Mouse (Mus musculus): ENCODE data around the gene Lipt2. TPM values are rescaled to one million over a fixed set of nuclear protein-coding genes. Genes with fewer than 3 reads are reported as not detected.

The Lipt2 gene
- polyA plus RNA-seq, 1 experiment: 4.2 TPM

DNA sequence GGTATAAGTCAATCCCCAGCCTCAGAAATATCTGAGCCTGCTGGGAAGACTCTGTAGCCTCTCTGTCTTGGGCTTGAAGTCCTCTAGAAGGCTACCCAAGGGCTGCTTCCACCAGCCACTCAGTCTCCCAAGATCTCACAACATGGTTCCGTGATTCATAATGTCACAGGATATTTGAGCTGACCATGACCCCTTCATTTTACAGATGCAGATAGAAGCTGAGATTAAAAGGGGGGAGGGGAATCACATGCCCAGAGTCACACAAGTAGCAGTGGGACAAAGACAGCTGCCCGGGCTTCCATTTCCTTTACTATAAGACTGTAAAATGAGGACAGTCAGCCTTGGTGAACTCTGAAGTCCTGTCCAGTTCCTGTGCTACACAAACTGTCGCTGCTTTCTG, 22.5 kb downstream of the Lipt2 start:
- no peak for TF ChIP-seq POLR2A (IDR thresholded peaks at IDR 0.05; ENCODE audit: borderline replicate concordance, low read depth, low read length)
- no peak for TF ChIP-seq CTCF (IDR thresholded peaks at IDR 0.05; ENCODE audit: low read depth, low read length)
- 0 out of 2 replicates have a peak overlapping the region, but pooled peaks have one; percentile 54 for H3K27ac ChIP-seq (ENCODE audit: insufficient read depth, low read depth, low read length)
- peaks cover 21% of the 10 kb centered on the region for H3K4me1 ChIP-seq (ENCODE audit: control insufficient read depth, insufficient read depth, low read length)
- H3K4me3 ChIP-seq (ENCODE audit: insufficient read depth, low read length): no peak overlapping the region

DNA sequence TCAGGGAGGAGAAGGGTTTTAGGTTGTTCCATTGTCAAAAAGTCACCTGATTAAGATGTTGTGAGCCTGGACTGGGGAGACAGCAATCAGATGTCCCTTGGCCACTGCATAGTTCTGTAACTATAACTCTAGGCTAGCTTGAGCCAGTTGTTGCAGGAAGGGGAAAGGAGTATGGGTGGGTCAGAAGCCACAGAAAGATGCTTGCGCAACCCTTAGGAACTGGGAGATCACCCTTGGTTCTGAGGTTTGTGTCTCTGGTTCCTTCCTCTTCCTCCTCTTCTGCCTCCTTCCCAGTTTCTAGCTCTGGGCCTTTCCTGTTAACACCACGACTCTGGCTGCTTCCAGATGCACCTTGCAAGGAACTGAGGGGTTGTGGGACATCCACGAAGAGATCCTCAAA, 23.3 kb downstream of the Lipt2 start:
- Histone ChIP-seq H3K4me1 (ENCODE audit: control insufficient read depth, insufficient read depth, low read length) (peaks cover 20% of the 10 kb centered on the region), H3K27ac (ENCODE audit: insufficient read depth, low read depth, low read length) (peak overlapping the region; percentile 54), H3K4me3 (ENCODE audit: insufficient read depth, low read length) (no peak overlapping the region)
- TF ChIP-seq POLR2A (IDR thresholded peaks at IDR 0.05; ENCODE audit: borderline replicate concordance, low read depth, low read length) (no peak), CTCF (IDR thresholded peaks at IDR 0.05; ENCODE audit: low read depth, low read length) (no peak)

DNA sequence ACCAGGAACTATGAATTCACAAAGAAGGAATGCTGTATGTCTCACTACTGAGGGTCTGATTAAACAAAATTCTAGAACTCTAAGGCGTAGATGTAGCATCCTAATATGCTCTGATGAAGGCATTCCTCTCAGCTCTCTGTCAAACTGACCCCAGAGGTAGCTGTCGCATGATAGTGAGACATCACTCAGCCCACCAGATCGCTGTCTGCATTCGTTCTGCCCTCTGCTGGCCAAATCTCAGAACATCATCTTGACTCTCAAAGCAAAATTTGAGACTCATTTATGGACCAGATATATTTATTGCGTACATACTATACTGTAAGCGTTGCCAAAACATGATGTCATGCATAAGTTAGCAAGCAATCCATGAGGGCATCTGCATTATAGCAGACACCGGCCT, 28.5 kb downstream of the Lipt2 start:
- H3K4me1 ChIP-seq (ENCODE audit: control insufficient read depth, insufficient read depth, low read length): peaks cover 10% of the 10 kb centered on the region
- no peak overlapping the region for H3K4me3 ChIP-seq (ENCODE audit: insufficient read depth, low read length)
- no peak overlapping the region for H3K27ac ChIP-seq (ENCODE audit: insufficient read depth, low read depth, low read length)
- TF ChIP-seq CTCF (IDR thresholded peaks at IDR 0.05; ENCODE audit: low read depth, low read length): peak; percentile 85
- no peak for TF ChIP-seq POLR2A (IDR thresholded peaks at IDR 0.05; ENCODE audit: borderline replicate concordance, low read depth, low read length)

DNA sequence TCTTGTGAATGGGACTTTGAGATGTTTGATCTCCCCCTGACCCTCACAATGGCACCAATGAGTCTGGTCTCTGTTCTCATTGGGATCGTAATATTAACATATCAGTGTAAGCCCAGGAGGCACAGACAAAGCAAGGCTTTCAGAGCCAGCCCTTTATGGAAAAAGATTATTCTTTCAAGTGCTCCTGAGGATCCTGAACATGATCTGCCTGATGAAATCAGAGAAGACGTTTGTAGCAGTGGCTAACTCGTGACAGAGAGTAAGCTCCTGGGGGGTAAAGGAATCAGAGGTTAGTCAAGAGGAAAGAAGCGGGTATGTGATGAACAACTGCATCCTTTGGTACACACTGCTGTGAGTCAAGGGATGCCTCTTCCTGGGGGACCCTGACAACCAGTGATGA, 31.1 kb downstream of the Lipt2 start:
- Histone ChIP-seq H3K27ac (ENCODE audit: insufficient read depth, low read depth, low read length) (no peak overlapping the region), H3K4me1 (ENCODE audit: control insufficient read depth, insufficient read depth, low read length) (peaks cover 6% of the 10 kb centered on the region)
- TF ChIP-seq POLR2A (IDR thresholded peaks at IDR 0.05; ENCODE audit: borderline replicate concordance, low read depth, low read length) (no peak), CTCF (IDR thresholded peaks at IDR 0.05; ENCODE audit: low read depth, low read length) (no peak)

DNA sequence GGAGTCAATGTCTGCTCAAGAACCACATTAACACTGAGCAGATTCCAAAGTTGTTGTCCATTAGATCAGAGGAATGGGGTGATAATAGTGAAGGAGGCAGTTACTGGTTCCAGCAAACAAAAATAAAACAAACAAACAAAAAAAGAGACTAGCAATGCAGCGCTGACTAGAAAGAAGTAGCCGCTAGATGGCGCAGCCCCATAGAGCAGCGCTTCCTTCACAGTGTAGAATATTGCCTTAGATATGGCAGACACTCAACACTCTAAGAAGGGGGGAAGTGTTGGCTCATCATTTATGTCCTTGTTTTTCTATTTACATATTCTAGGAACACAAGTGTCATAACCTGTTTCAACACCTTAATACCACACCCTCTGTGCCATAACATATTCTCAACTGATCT, 31.7 kb downstream of the Lipt2 start:
- Histone ChIP-seq H3K4me3 (ENCODE audit: insufficient read depth, low read length) (no peak overlapping the region), H3K4me1 (ENCODE audit: control insufficient read depth, insufficient read depth, low read length) (peaks cover 6% of the 10 kb centered on the region), H3K27ac (ENCODE audit: insufficient read depth, low read depth, low read length) (no peak overlapping the region)
- TF ChIP-seq CTCF (IDR thresholded peaks at IDR 0.05; ENCODE audit: low read depth, low read length) (peak; percentile 78), POLR2A (IDR thresholded peaks at IDR 0.05; ENCODE audit: borderline replicate concordance, low read depth, low read length) (no peak)

More for the DNA sequence above, 31.1 kb downstream of the Lipt2 start:
- H3K4me3 ChIP-seq (ENCODE audit: insufficient read depth, low read length): no peak overlapping the region

DNA sequence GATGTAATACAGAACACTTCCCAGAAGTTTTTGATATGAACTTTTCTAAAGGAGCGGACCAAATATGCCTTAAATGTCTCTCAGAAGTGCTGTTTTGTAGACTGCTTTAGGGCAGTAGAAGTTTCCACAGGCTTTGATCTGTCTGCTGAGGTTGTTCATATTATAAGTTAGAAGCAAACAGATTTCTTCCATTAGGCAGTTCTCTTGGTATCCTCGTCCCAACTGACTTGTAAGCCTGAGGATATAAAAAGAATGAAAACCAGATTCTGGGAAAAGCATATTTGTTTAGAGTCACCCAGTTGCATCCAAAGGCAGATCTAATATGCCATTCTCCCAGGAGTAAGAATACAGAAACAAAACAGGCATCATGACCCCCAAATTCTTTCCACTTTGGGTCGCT, 42.1 kb downstream of the Lipt2 start:
- H3K4me3 ChIP-seq (ENCODE audit: insufficient read depth, low read length): no peak overlapping the region
- H3K4me1 ChIP-seq (ENCODE audit: control insufficient read depth, insufficient read depth, low read length): peaks cover 13% of the 10 kb centered on the region
- TF ChIP-seq POLR2A (IDR thresholded peaks at IDR 0.05; ENCODE audit: borderline replicate concordance, low read depth, low read length) (no peak), CTCF (IDR thresholded peaks at IDR 0.05; ENCODE audit: low read depth, low read length) (no peak)
- H3K27ac ChIP-seq (ENCODE audit: insufficient read depth, low read depth, low read length): no peak overlapping the region

DNA sequence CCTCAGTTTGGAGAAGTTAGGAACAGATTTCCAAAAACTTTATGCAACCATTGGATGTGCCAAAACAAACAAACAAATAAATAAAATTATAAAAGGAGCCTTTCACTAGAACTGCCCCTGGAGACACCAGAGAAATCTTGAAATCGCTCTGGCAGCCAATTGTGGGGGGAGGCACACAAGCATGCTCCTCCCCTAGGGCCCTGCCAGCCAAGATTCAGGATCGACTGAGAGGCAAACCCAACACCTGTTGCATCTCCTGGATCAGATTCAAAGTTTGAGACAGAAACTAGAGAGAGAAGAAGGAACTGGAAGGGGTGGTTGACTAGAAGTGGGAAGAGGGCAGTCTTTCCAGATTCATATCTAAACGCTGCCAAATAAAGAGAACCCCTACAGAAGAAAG, 44.5 kb downstream of the Lipt2 start:
- Histone ChIP-seq H3K27ac (ENCODE audit: insufficient read depth, low read depth, low read length) (no peak overlapping the region), H3K4me1 (ENCODE audit: control insufficient read depth, insufficient read depth, low read length) (peaks cover 24% of the 10 kb centered on the region), H3K4me3 (ENCODE audit: insufficient read depth, low read length) (no peak overlapping the region)
- no peak for TF ChIP-seq CTCF (IDR thresholded peaks at IDR 0.05; ENCODE audit: low read depth, low read length)
- TF ChIP-seq POLR2A (IDR thresholded peaks at IDR 0.05; ENCODE audit: borderline replicate concordance, low read depth, low read length): no peak

DNA sequence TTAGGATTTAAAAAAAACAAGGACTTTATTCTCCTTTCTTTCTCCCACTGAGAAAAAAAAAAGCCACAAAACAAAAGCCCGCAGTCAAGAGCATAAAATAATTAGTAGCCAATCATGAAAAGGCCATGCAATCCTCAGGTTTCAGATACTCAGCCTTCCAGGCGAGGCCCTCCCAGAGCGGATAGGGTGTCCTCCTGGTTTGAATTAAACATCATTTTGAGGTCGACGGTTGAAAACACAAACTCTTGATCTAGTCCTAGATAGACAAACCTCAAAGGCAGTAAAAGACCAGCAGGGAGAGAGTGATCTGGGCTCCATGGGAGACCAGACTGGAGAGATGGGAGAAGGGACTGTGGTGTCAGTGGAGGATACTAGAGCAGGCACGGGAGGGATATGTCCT, 45.8 kb downstream of the Lipt2 start:
- no peak for TF ChIP-seq CTCF (IDR thresholded peaks at IDR 0.05; ENCODE audit: low read depth, low read length)
- no peak for TF ChIP-seq POLR2A (IDR thresholded peaks at IDR 0.05; ENCODE audit: borderline replicate concordance, low read depth, low read length)
- H3K4me1 ChIP-seq (ENCODE audit: control insufficient read depth, insufficient read depth, low read length): peaks cover 23% of the 10 kb centered on the region
- H3K4me3 ChIP-seq (ENCODE audit: insufficient read depth, low read length): no peak overlapping the region
- no peak overlapping the region for H3K27ac ChIP-seq (ENCODE audit: insufficient read depth, low read depth, low read length)

DNA sequence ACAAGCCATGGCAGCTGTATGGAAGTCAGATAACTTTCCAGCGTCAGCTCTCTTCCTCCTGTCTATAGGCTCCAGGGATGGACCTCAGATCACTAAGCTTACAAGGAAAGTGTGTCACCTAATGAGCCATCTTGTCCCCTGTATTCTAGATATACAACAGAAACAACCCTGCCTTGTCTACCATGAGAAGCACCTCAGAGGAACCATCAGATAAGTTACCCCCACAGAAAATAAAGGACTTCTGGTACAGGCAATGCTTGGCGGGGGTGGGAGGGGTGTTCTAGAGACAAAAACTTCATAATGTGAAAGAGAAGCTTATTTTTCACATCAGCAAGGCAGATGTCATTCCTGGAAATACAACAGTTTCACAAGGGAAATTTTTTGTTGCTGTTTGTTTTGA, 47.1 kb downstream of the Lipt2 start:
- no peak overlapping the region for H3K27ac ChIP-seq (ENCODE audit: insufficient read depth, low read depth, low read length)
- no peak for TF ChIP-seq POLR2A (IDR thresholded peaks at IDR 0.05; ENCODE audit: borderline replicate concordance, low read depth, low read length)
- TF ChIP-seq CTCF (IDR thresholded peaks at IDR 0.05; ENCODE audit: low read depth, low read length): no peak
- peaks cover 23% of the 10 kb centered on the region for H3K4me1 ChIP-seq (ENCODE audit: control insufficient read depth, insufficient read depth, low read length)
- no peak overlapping the region for H3K4me3 ChIP-seq (ENCODE audit: insufficient read depth, low read length)

DNA sequence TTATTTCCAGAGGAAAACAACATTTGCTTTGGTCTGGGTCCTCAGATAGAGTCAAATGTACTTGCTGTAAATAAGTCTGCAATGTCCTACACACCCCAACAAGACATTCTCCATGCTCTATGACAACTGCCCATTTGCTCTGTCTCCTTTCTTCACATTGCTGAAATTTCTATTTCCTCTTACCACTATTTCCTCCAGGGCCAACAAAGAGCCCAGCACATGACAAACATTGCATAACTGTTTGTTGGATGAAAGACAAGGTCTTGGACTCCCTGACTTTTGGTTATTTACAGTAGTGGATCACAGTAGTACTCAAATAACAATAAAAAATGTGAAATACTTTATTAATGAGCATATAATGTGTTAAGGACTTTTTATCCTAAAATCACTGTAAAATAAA, 48.8 kb downstream of the Lipt2 start:
- peak overlapping the region; percentile 84 for H3K27ac ChIP-seq (ENCODE audit: insufficient read depth, low read depth, low read length)
- TF ChIP-seq POLR2A (IDR thresholded peaks at IDR 0.05; ENCODE audit: borderline replicate concordance, low read depth, low read length): no peak
- no peak for TF ChIP-seq CTCF (IDR thresholded peaks at IDR 0.05; ENCODE audit: low read depth, low read length)

More for the DNA sequence above, 48.8 kb downstream of the Lipt2 start:
- Histone ChIP-seq H3K4me1 (ENCODE audit: control insufficient read depth, insufficient read depth, low read length) (peaks cover 26% of the 10 kb centered on the region), H3K4me3 (ENCODE audit: insufficient read depth, low read length) (no peak overlapping the region)

Other genes with a start within 250 kb of the Lipt2 start
- gene Rnf169, start 178.8 kb upstream of the Lipt2 start, polyA plus RNA-seq (2012; ENCODE audit: insufficient read depth, insufficient read length, missing spikeins): 26.4 and 27.9 TPM in 2 replicates
- gene Chrdl2, start 153.1 kb upstream of the Lipt2 start, polyA plus RNA-seq (2012; ENCODE audit: insufficient read depth, insufficient read length, missing spikeins): not detected in 2 replicates
- 55.3 and 61.5 TPM in 2 replicates for gene Pold3, start 37.7 kb upstream of the Lipt2 start, polyA plus RNA-seq (2012; ENCODE audit: insufficient read depth, insufficient read length, missing spikeins)
- gene Kcne3, start 17.2 kb downstream of the Lipt2 start, polyA plus RNA-seq (2012; ENCODE audit: insufficient read depth, insufficient read length, missing spikeins): 1.7 and 5.0 TPM in 2 replicates
- 14.1 and 14.4 TPM in 2 replicates for gene Pgm2l1, start 68.1 kb downstream of the Lipt2 start, polyA plus RNA-seq (2012; ENCODE audit: insufficient read depth, insufficient read length, missing spikeins)
- gene P4ha3, start 126.2 kb downstream of the Lipt2 start, polyA plus RNA-seq (2012; ENCODE audit: insufficient read depth, insufficient read length, missing spikeins): 0.29 TPM in 1 of 2 replicates, not detected in the other
- 20.9 and 21.6 TPM in 2 replicates for gene C2cd3, start 213.0 kb downstream of the Lipt2 start, polyA plus RNA-seq (2012; ENCODE audit: insufficient read depth, insufficient read length, missing spikeins)
- 21.1 and 23.6 TPM in 2 replicates for gene Ppme1, start 213.0 kb downstream of the Lipt2 start, polyA plus RNA-seq (2012; ENCODE audit: insufficient read depth, insufficient read length, missing spikeins)